Mouse (Mus musculus) kidney, adult 2 months (tissue): ENCODE results near the gene Il27.
"Not testable (repeated sequence)": the region's sequence is repeated elsewhere in the genome, so short reads cannot be mapped to it uniquely, and the experiment has no call there.

Experiments
- CTCF ChIP-seq: fragments of 200-500 bp; conservative IDR thresholded peaks from 2 replicates; pipeline ENCODE4 v1.5.1; 2011; ENCODE audit warnings: low read depth, mild to moderate bottlenecking, control low read depth, low read length, moderate library complexity, mixed read lengths; ENCODE audit not compliant: insufficient read depth, insufficient read length
- POLR2A ChIP-seq: fragments of 200-500 bp; IDR thresholded peaks from one replicate; pipeline ENCODE4 v1.6.1; 2011; ENCODE audit warnings: low read depth, low read length, control low read depth

- TF ChIP-seq CTCF = peak; percentile 52
- not testable (repeated sequence) for TF ChIP-seq POLR2A
These were observed 48.5 kb upstream of the Il27 start for GRCm38 (mm10) chr7:126643244-126643617.
